Mouse (Mus musculus) lung, postnatal 0 days (tissue): ENCODE measurements around the gene Hist1h2bj. TPM values are rescaled to one million over a fixed set of nuclear protein-coding genes. Genes with fewer than 3 reads are reported as not detected.

ENCODE experiments used
- ATAC-seq: fragments of 200-750 bp; cut with Nextera tagmentation; 2 replicates; pipeline ENCODE4 v1.8.0; 2017; ENCODE audit warnings: moderate library complexity
- DNase-seq: peaks from one replicate; pipeline ENCODE4 v3.0.0-alpha.2; 2016; ENCODE audit warnings: low spot score
- H3K27ac ChIP-seq: fragments of 300-500 bp; sonication (generic); 2 replicates; pipeline ENCODE4 v1.5.1; 2014; ENCODE audit warnings: antibody characterized with exemption, mild to moderate bottlenecking, low read length, mixed read lengths
- H3K27me3 ChIP-seq: fragments of 300-500 bp; sonication (generic); replicated peaks from 2 replicates; pipeline ENCODE4 v1.6.1; 2014; ENCODE audit warnings: low read length, mixed read lengths; ENCODE audit not compliant: insufficient read depth
- H3K36me3 ChIP-seq: fragments of 300-500 bp; sonication (generic); 2 replicates; pipeline ENCODE4 v1.6.1; 2014; ENCODE audit warnings: low read length, mixed read lengths; ENCODE audit not compliant: insufficient read depth
- H3K4me1 ChIP-seq: fragments of 300-500 bp; sonication (generic); 2 replicates; pipeline ENCODE4 v1.6.1; 2014; ENCODE audit warnings: antibody characterized with exemption, low read depth, low read length, mixed read lengths; ENCODE audit not compliant: insufficient read depth
- H3K4me2 ChIP-seq: fragments of 300-500 bp; sonication (generic); replicated peaks from 2 replicates; pipeline ENCODE4 v1.6.1; 2014; ENCODE audit warnings: low read depth, mild to moderate bottlenecking, low read length, moderate library complexity, mixed read lengths
- H3K4me3 ChIP-seq: fragments of 300-500 bp; sonication (generic); 2 replicates; pipeline ENCODE4 v1.5.1; 2014; ENCODE audit warnings: low read depth, low read length
- H3K9ac ChIP-seq: fragments of 300-500 bp; sonication (generic); replicated peaks from 2 replicates; pipeline ENCODE4 v1.6.1; 2014; ENCODE audit warnings: low read depth, mild to moderate bottlenecking
- H3K9me3 ChIP-seq: fragments of 300-500 bp; sonication (generic); 2 replicates; pipeline ENCODE4 v1.6.1; 2016; ENCODE audit warnings: low read length, mixed read lengths
- CTCF ChIP-seq: IDR thresholded peaks from 2 replicates; pipeline ENCODE4 v1.5.1; 2016; ENCODE audit warnings: antibody characterized with exemption, mild to moderate bottlenecking
- EP300 ChIP-seq: IDR thresholded peaks from 2 replicates; pipeline ENCODE4 v1.6.1; 2016; ENCODE audit warnings: antibody characterized with exemption, mild to moderate bottlenecking, control low read depth
- WGBS: fragments of 180-500 bp; shearing (Covaris S2); extraction: QIAGEN DNeasy Blood & Tissue Kit; methylation state at CpG from one replicate; pipeline ENCODE4 v1.1.7; 2014; 5-methylcytosine and 5-hydroxymethylcytosine counted together
- polyA plus RNA-seq: library from polyadenylated mRNA; unstranded; fragments of >200 nt; fragmentation: Nextera tagmentation; extraction: Ambion mirVana; gene quantifications from 2 replicates; pipeline ENCODE4 v1.2.1, GENCODE M21; 2015

Hist1h2bj gene
- polyA plus RNA-seq, 1 experiment from 2014 or later: 1.0 TPM

DNA sequence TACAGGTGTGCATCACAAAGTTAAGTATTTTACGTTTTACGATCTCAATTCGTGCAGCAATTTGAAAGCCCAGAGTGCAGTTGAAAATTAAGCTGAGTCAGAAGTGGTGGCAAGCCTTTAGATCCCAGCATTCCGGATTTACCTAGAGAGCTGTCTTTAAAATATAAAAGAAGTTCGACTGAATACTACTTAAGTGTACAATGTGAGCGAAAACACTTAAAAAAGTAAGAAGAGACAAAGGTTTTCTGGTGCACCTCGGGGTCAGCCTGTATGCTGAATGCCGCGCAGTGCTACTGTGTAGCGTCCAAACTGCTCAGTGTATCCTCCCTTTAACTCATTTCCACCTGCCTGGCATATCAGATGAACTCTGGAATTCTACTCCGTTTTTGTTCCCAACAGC lies 21.4 kb upstream of the Hist1h2bj start:
- Histone ChIP-seq H3K9me3 (no peaks in the 10 kb centered on the region), H3K4me1 (peaks cover 4% of the 10 kb centered on the region; the same call in 1 of the 2 replicates), H3K4me3 (peak overlapping the region; percentile 51), H3K27me3 (no peaks in the 10 kb centered on the region; the same call in 1 of the 2 replicates), H3K36me3 (no peaks in the 10 kb centered on the region), H3K27ac (no peak overlapping the region; the same call in 1 of the 2 replicates), H3K9ac (peak overlapping the region; percentile 43), H3K4me2 (peak overlapping the region; percentile 76)
- DNase-seq (no peak), ATAC-seq (0 out of 2 replicates have a peak, but pooled peaks have one; percentile 34)
- TF ChIP-seq CTCF (no peak), EP300 (no peak)
- WGBS: 1% methylated on average over 11 of the region's 11 CpGs

DNA sequence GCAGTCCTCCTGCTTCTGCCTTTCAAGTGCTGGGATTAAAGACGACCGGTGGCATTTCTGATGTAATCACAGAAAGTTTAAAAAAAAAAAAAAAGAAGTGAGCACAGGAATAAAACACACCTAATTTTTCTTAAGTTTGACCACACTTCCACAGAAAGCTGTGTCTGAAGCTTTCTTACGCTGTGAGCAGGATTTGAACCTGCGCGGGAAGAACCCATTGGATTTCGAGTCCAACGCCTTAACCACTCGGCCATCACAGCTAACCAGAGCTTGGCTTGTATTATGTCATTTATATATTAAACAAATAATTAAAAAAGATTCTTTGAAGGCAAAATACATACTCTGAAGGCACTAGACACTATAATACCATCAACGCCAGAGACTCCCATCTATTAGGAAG lies 20.8 kb upstream of the Hist1h2bj start:
- H3K4me2 ChIP-seq: peak overlapping the region; percentile 76
- peaks cover 4% of the 10 kb centered on the region; the same call in 1 of the 2 replicates for H3K4me1 ChIP-seq
- H3K9me3 ChIP-seq: no peaks in the 10 kb centered on the region
- DNase-seq (peak; percentile 89), ATAC-seq (peak; percentile 77)
- 0% methylated on average over 9 of the region's 9 CpGs for WGBS
- H3K27me3 ChIP-seq: no peaks in the 10 kb centered on the region
- peak overlapping the region; percentile 43; the same call in 1 of the 2 replicates for H3K9ac ChIP-seq
- no peak overlapping the region for H3K27ac ChIP-seq
- H3K4me3 ChIP-seq: peak overlapping the region; percentile 51
- H3K36me3 ChIP-seq: no peaks in the 10 kb centered on the region
- TF ChIP-seq EP300: peak; percentile 39; the same call in 1 of the 2 replicates
- TF ChIP-seq CTCF: no peak

DNA sequence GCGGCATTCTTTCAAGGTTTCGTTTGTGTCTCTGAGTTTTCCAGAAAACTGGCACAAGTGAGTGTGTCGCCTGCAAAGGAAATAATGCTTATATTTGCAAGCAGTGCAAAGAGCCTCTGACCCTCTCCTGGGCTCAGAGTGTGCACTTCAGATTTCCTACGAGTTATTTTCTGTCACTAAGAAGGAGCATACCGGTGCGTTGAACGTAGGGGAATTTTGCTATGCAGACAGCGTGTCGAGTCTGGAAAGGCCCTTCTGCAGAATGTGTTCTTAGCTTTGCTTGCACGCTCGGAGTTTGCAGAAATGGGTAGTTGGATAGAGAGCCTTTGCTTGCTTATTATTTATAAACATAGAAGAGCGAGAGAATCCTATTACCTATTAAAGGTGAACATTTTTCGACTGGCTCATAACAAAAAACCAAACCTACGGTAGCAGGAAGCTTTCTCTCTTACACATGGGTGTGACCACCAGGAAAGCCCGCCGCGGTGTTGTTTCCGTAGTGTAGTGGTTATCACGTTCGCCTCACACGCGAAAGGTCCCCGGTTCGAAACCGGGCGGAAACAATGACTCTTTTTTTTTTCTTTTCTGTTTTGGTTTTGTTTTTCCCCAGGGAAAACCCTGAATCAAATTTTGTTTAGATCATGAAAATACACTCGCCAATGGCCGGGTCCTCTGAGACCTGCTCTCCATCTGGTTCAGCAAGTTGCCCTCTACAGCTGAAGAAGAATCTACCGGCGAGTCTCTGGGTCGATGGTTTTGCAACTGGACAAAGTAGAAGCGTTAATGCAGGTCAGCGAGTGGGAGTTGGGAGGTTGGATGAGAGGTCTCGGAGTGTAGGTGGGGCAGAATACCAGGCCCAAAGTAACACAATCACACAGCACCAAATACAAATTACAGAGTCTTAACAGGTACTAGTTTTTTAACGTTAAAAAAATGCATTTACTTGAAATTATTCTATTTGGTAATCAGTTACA lies 16.7 kb upstream of the Hist1h2bj start:
- H3K27me3 ChIP-seq: no peaks in the 10 kb centered on the region
- ATAC-seq: peak; percentile 62
- TF ChIP-seq EP300 (no peak), CTCF (no peak)
- no peak overlapping the region for H3K27ac ChIP-seq
- H3K4me1 ChIP-seq: peaks cover 4% of the 10 kb centered on the region; the same call in 1 of the 2 replicates
- no peaks in the 10 kb centered on the region for H3K36me3 ChIP-seq
- DNase-seq: peak; percentile 82
- H3K4me2 ChIP-seq: peak overlapping the region; percentile 65
- no peaks in the 10 kb centered on the region for H3K9me3 ChIP-seq
- peak overlapping the region; percentile 26 for H3K9ac ChIP-seq
- 3% methylated on average over 35 of the region's 35 CpGs for WGBS
- peak overlapping the region; percentile 51 for H3K4me3 ChIP-seq

DNA sequence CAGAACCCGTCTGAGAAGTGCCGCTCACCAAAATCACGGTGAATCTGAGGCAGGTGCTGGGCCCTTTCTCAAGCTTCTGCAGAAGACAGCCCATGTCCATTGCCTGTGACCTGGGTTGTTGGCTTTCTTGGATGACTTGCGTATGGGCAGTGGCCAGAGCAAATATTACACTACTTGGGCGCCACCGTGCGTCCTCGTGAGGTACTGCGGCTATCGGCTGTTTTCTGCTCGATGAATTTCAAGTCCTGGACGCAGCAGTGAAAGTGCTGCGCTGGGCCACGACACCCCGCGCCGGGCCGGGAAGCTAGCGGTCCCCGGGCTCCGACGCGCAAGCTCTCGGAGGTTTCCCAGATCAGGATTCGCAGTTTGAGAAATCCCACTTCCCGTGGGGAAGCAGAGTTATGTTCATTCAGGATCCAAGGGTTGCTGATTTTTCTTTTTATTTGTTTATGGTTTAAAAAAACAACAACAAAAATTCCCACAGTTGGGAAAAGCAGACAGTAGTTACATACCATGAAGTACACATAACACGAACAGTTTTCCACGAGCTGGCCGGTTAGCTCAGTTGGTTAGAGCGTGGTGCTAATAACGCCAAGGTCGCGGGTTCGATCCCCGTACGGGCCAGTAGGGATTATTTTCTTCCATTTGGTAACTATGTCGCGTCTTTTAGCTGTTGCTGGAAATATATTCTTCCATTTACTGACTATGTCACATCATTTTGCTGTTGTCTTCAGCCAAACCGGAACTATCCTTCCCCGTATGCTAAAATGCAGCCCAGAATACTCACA lies 14.1 kb upstream of the Hist1h2bj start:
- WGBS: 1% methylated on average over 40 of the region's 40 CpGs
- no peaks in the 10 kb centered on the region for H3K27me3 ChIP-seq
- H3K27ac ChIP-seq: peak overlapping the region; percentile 77
- H3K4me3 ChIP-seq: peak overlapping the region; percentile 55
- ATAC-seq: peak; percentile 89
- H3K9me3 ChIP-seq: no peaks in the 10 kb centered on the region
- DNase-seq: peak; percentile 94
- peak overlapping the region; percentile 61 for H3K4me2 ChIP-seq
- peaks cover 4% of the 10 kb centered on the region; the same call in 1 of the 2 replicates for H3K4me1 ChIP-seq
- H3K36me3 ChIP-seq: no peaks in the 10 kb centered on the region
- TF ChIP-seq EP300 (no peak), CTCF (peak; percentile 98)
- H3K9ac ChIP-seq: peak overlapping the region; percentile 43; the same call in 1 of the 2 replicates

DNA sequence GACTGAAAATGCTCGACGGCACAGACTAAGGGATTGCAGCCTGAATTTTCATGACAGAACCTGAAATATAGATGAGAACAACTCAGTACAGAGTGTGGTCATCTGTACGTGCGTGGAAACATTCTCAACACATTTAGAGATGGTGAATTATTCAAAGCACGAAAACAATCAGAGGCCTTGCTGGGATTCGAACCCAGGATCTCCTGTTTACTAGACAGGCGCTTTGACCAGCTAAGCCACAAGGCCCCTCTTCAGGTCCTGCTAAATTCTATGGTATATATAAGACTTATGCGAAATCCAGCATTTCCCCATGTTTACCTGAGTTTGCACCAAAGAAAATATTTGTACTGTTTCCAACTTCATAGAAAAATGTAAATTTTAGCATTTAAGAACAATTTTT lies 13.1 kb upstream of the Hist1h2bj start:
- no peak overlapping the region for H3K4me2 ChIP-seq

More for the DNA sequence above, 13.1 kb upstream of the Hist1h2bj start:
- no peak for ATAC-seq
- Histone ChIP-seq H3K9ac (no peak overlapping the region), H3K4me3 (no peak overlapping the region), H3K27me3 (no peaks in the 10 kb centered on the region), H3K9me3 (no peaks in the 10 kb centered on the region), H3K36me3 (no peaks in the 10 kb centered on the region), H3K27ac (no peak overlapping the region), H3K4me1 (peaks cover 4% of the 10 kb centered on the region; the same call in 1 of the 2 replicates)
- no peak for DNase-seq
- 37% methylated on average over 8 of the region's 8 CpGs for WGBS
- TF ChIP-seq CTCF (no peak), EP300 (no peak)
